Mouse (Mus musculus) bone marrow macrophage, adult 2 months (primary cell): ENCODE measurements around the gene Apba1.

Experiments
- CTCF ChIP-seq: IDR thresholded peaks from 2 replicates; pipeline ENCODE4 v1.5.1; 2012; ENCODE audit warnings: low read depth, mild to moderate bottlenecking, low read length, moderate library complexity
- POLR2A ChIP-seq: IDR thresholded peaks from 2 replicates; pipeline ENCODE4 v1.6.1; 2012; ENCODE audit warnings: mild to moderate bottlenecking, low read depth, low read length, borderline replicate concordance

- no peak for TF ChIP-seq CTCF
- TF ChIP-seq POLR2A, result no peak
These were observed 105.3 kb downstream of the Apba1 start for GRCm38 (mm10) chr19:23863959-23864358.
